Mouse (Mus musculus) intestine, embryonic 15.5 days (tissue): ENCODE data around the gene Tmed11. TPM values are rescaled to one million over a fixed set of nuclear protein-coding genes. Genes with fewer than 3 reads are reported as not detected.
"Not testable (repeated sequence)": the region's sequence is repeated elsewhere in the genome, so short reads cannot be mapped to it uniquely, and the experiment has no call there.

Experiments used
- ATAC-seq: fragments of 200-750 bp; cut with Nextera tagmentation; 2 replicates; pipeline ENCODE4 v1.8.0; 2017; ENCODE audit warnings: moderate TSS enrichment, moderate library complexity
- H3K27ac ChIP-seq: fragments of 300-500 bp; sonication (generic); 2 replicates; pipeline ENCODE4 v1.5.1; 2015; ENCODE audit warnings: mild to moderate bottlenecking, inconsistent platforms
- H3K27me3 ChIP-seq: fragments of 300-500 bp; sonication (generic); replicated peaks from 2 replicates; pipeline ENCODE4 v1.6.1; 2015; ENCODE audit warnings: inconsistent platforms
- H3K36me3 ChIP-seq: fragments of 300-500 bp; sonication (generic); 2 replicates; pipeline ENCODE4 v1.6.1; 2015; ENCODE audit warnings: inconsistent platforms
- H3K4me1 ChIP-seq: fragments of 300-500 bp; sonication (generic); replicated peaks from 2 replicates; pipeline ENCODE4 v1.6.1; 2015; ENCODE audit warnings: inconsistent platforms
- H3K4me2 ChIP-seq: fragments of 300-500 bp; sonication (generic); replicated peaks from 2 replicates; pipeline ENCODE4 v1.6.1; 2015; ENCODE audit warnings: mild to moderate bottlenecking, inconsistent platforms
- H3K4me3 ChIP-seq: fragments of 300-500 bp; sonication (generic); replicated peaks from 2 replicates; pipeline ENCODE4 v1.5.1; 2015; ENCODE audit warnings: inconsistent platforms
- H3K9ac ChIP-seq: fragments of 300-500 bp; sonication (generic); 2 replicates; pipeline ENCODE4 v1.6.1; 2015; ENCODE audit warnings: inconsistent platforms
- H3K9me3 ChIP-seq: fragments of 300-500 bp; sonication (generic); 2 replicates; pipeline ENCODE4 v1.6.1; 2016; ENCODE audit warnings: inconsistent platforms
- WGBS: fragments of 180-500 bp; shearing (Covaris S2); methylation state at CpG from one replicate; pipeline ENCODE4 v1.1.7; 2015; 5-methylcytosine and 5-hydroxymethylcytosine counted together
- polyA plus RNA-seq: library from polyadenylated mRNA; unstranded; fragments of >200 nt; fragmentation: Nextera tagmentation; extraction: Ambion mirVana; gene quantifications from 2 replicates; pipeline ENCODE4 v1.2.1, GENCODE M21; 2015

Gene Tmed11
- polyA plus RNA-seq: 0.90 and 4.5 TPM in 2 replicates

DNA sequence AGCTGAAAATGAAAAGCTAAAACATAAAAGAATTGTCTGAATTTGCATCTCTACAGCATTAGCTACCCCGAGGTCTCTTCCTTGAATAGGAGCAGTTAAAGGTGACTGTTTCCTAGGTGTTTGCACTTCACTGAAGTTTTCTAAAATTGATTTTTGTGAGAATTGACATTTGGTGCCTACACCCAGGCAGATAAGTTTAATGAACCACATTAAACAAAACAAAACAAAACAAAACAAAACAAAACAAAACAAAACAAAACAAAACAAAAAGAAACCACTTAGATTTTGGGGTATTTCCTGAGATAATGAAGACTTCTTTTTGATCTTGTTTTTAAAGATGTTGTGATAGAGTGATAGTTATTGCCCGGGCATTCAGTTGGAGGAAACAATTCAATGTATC is at the start of gene Tmed11:
Tmed11 (minus strand) TSS at position 101 of the 400 bp plus-strand sequence.
- not testable (repeated sequence) for H3K9ac ChIP-seq, H3K4me3 ChIP-seq, H3K4me2 ChIP-seq, H3K9me3 ChIP-seq, H3K27ac ChIP-seq, H3K36me3 ChIP-seq, H3K4me1 ChIP-seq, ATAC-seq, H3K27me3 ChIP-seq
- 72% methylated on average over 2 of the region's 2 CpGs for WGBS

- no peak overlapping the region for H3K27ac ChIP-seq
Measured at GRCm38 (mm10) chr5:108836156-108836555, 41.0 kb upstream of the Tmed11 start.

GRCm38 (mm10) chr5:108823276-108823675 is 28.1 kb upstream of the Tmed11 start:
- Histone ChIP-seq H3K9me3 (no peaks in the 10 kb centered on the region), H3K4me2 (no peak overlapping the region), H3K4me3 (no peak overlapping the region), H3K27me3 (no peaks in the 10 kb centered on the region), H3K36me3 (no peaks in the 10 kb centered on the region), H3K27ac (no peak overlapping the region), H3K4me1 (no peaks in the 10 kb centered on the region), H3K9ac (no peak overlapping the region)
- WGBS: 78% methylated on average over 2 of the region's 2 CpGs
- ATAC-seq: no peak

More at GRCm38 (mm10) chr5:108836156-108836555, 41.0 kb upstream of the Tmed11 start:
- Histone ChIP-seq H3K4me1 (no peaks in the 10 kb centered on the region), H3K9ac (no peak overlapping the region), H3K9me3 (no peaks in the 10 kb centered on the region), H3K4me2 (no peak overlapping the region), H3K4me3 (no peak overlapping the region), H3K36me3 (no peaks in the 10 kb centered on the region), H3K27me3 (no peaks in the 10 kb centered on the region)
- 78% methylated on average over 1 of the region's 1 CpGs for WGBS
- no peak for ATAC-seq

DNA sequence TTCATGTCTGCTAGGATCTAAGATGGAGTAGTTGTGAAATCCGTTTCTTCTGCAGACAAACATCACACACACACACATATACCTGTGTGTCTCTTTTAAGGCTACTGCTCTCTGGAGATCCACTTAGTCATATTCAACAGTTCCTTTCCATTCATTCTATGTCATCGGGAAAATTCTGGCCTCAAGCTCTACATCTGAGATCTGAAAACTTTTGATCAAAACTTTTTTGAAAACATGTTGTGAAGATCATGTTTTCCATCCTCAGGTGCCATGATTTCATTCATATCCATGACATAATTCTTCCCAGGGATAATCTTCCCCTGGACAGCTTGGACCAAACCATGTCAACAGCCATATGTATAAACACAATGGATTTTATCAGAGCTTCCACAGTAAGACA is 13.6 kb upstream of the Tmed11 start, which contains the start of gene Vmn2r8:
Vmn2r8 (minus strand) TSS at position 101 of the 400 bp plus-strand sequence.
- not testable (repeated sequence) for H3K9ac ChIP-seq, ATAC-seq, H3K4me1 ChIP-seq, H3K27ac ChIP-seq, H3K27me3 ChIP-seq, H3K36me3 ChIP-seq, H3K4me2 ChIP-seq, H3K9me3 ChIP-seq, H3K4me3 ChIP-seq
- 78% methylated on average over 2 of the region's 2 CpGs for WGBS

- Histone ChIP-seq H3K9ac (no peak overlapping the region), H3K36me3 (no peaks in the 10 kb centered on the region), H3K4me2 (no peak overlapping the region), H3K27ac (no peak overlapping the region), H3K9me3 (no peaks in the 10 kb centered on the region), H3K4me1 (no peaks in the 10 kb centered on the region), H3K4me3 (no peak overlapping the region), H3K27me3 (no peaks in the 10 kb centered on the region)
- WGBS: 42% methylated on average over 1 of the region's 1 CpGs
- ATAC-seq: no peak
Measured at GRCm38 (mm10) chr5:108803646-108804045, 8.5 kb upstream of the Tmed11 start.

DNA sequence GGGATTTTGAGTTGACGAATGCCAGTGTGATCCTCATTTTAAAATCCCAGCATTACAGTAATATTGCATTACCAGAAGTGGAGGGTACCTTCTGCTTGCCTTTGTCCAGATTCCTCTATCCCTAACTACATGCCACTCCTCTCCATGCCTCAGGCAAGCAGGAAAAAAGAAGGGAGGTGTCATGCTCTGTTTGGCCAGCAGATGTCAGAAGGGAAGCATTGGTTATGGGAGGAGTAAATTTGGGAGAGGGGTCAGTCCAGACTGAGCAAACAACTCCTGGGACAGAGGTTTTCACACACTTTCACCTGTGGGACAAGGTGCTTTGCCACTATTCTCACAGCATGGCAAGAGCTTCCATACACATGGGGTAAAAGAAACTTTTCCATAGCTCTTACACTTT is 4.8 kb downstream of the Tmed11 start:
- 53% methylated on average over 1 of the region's 1 CpGs for WGBS
- H3K9me3 ChIP-seq, H3K4me3 ChIP-seq, H3K4me2 ChIP-seq, H3K36me3 ChIP-seq, H3K9ac ChIP-seq, H3K27me3 ChIP-seq, H3K27ac ChIP-seq, H3K4me1 ChIP-seq, ATAC-seq: not testable (repeated sequence)

DNA sequence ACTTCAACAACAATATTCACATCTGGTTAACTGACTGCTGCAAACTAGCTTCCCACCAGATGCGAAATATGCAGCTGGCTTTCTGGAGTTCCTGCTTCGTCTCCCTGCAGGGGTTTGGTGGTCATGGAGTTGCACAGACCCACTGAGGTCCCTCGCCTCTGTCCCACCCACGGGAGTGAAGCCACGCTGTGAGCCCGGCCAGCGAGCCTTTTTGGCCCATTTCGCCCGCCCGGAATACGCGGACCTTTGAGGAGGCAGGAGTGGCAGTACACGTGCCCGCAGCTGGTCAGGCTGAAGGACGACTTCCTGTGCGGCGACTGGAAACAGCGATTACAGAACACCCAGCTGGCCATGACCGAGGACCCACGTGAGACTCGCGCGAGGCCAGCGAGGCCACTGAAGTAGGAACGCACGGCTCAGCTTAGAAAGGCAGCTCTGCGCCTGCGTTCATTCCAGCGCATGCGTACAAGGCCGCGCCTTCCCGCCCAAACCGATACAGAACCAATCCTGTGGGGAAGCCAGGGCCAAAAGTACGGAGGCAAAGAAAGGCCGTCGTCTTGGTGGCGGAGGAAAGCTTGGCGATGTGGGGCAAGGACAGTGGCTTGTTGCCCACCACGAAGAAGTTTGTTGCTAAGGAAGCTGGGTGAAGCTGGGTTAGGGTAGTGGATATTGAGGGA is 20.4 kb downstream of the Tmed11 start, which contains the start of gene Rnf212:
Rnf212 (minus strand) TSS at position 353 of the 677 bp plus-strand sequence.
- H3K27ac ChIP-seq: no peak within 1 kb of the TSS
- WGBS: 71% methylated on average over 40 of the region's 40 CpGs
- H3K9ac ChIP-seq: no peak within 1 kb of the TSS
- no peaks in the 10 kb centered on the region for H3K36me3 ChIP-seq
- H3K4me3 ChIP-seq: no peak within 1 kb of the TSS
- no peaks in the 10 kb centered on the region for H3K9me3 ChIP-seq
- H3K4me1 ChIP-seq: no peaks in the 10 kb centered on the region
- H3K27me3 ChIP-seq: no peaks in the 10 kb centered on the region
- ATAC-seq: no peak
- H3K4me2 ChIP-seq: no peak within 1 kb of the TSS

DNA sequence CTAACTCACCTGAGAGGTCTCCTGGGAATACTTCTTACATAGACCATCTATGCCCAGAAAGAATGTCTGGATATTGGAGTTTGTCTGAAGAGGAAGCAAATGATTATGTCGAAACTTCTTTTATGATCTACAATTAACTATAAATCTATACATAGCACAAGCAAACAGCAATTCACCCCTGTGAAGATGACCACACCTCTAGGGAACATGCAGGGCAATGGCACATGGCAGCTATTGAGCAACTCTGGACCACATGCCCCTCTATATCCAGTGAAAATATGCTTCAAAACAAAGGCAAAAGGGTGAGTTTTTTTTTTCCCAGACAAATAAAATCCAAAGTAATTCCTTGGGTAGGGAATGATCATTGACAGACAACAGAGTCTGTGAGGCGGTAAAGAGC is 35.2 kb downstream of the Tmed11 start:
- H3K9me3 ChIP-seq: no peaks in the 10 kb centered on the region
- 73% methylated on average over 2 of the region's 2 CpGs for WGBS

GRCm38 (mm10) chr5:108758396-108758795 is 36.8 kb downstream of the Tmed11 start:
- no peak overlapping the region for H3K4me3 ChIP-seq
- 49% methylated on average over 3 of the region's 3 CpGs for WGBS
- no peaks in the 10 kb centered on the region for H3K36me3 ChIP-seq
- H3K27ac ChIP-seq: no peak overlapping the region
- no peaks in the 10 kb centered on the region for H3K27me3 ChIP-seq
- H3K4me1 ChIP-seq: no peaks in the 10 kb centered on the region
- no peaks in the 10 kb centered on the region for H3K9me3 ChIP-seq
- no peak overlapping the region for H3K9ac ChIP-seq
- ATAC-seq: peak; percentile 32
- H3K4me2 ChIP-seq: no peak overlapping the region

More for the DNA sequence above, 35.2 kb downstream of the Tmed11 start:
- no peak overlapping the region for H3K4me3 ChIP-seq
- no peak overlapping the region for H3K4me2 ChIP-seq
- no peaks in the 10 kb centered on the region for H3K36me3 ChIP-seq
- peak; percentile 89 for ATAC-seq
- no peak overlapping the region for H3K27ac ChIP-seq
- H3K27me3 ChIP-seq: no peaks in the 10 kb centered on the region
- H3K9ac ChIP-seq: no peak overlapping the region
- no peaks in the 10 kb centered on the region for H3K4me1 ChIP-seq

DNA sequence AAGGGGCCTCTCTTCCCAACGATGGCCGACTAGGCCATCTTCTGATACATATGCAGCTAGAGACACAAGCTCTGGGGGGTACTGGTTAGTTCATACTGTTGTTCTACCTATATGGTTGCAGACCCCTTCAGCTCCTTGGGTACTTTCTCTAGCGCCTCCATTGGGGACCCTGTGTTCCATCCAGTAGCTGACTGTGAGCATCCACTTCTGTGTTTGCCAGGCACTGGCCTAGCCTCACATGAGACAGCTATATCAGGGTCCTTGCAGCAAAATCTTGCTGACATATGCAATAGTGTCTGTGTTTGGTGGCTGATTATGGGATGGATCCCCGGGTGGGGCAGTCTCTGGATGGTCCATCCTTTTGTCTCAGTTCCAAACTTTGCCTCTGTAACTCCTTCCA is 43.9 kb downstream of the Tmed11 start:
- not testable (repeated sequence) for H3K4me3 ChIP-seq, H3K4me2 ChIP-seq, H3K4me1 ChIP-seq, H3K36me3 ChIP-seq, H3K9me3 ChIP-seq, H3K27ac ChIP-seq, ATAC-seq, H3K9ac ChIP-seq, H3K27me3 ChIP-seq
- WGBS: 82% methylated on average over 4 of the region's 4 CpGs

DNA sequence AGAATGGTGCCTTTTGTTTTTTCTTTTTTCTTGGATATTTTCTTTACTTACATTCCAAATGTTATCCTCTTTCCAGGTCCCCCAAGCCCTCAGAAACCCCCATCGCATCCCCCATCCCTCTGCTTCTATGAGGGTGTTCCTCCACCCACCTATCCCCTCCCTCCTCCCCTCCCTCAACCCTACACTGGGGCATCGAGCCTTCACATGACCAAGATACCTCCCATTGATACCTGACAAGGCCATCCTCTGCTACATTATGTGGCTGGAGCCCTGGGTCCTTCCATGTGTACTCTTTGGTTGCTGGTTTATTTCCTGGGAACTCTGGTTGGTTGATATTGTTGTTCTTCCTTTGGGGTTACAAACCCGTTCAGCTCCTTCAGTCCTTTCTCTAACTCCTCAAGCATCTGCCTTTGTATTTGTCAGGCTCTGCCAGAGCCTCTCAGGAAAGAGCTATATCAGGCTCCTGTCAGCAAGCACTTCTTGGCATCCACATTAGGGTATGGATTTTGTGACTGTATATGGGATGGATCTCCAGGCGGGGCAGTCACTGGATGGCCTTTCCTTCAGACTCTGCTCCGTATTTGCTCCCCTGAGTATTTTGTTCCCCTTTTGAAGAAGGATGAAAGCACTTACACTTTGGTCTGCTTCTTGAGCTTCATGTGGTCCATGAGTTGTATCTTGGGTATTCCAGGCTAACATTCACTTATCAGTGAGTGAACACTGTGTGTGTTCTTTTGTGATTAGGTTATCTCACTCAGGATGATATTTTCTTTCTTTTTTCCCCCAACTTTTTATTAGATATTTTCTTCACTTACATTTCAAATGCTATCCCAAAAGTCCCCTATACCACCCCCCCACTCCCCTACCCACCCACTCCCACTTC is 44.6 kb downstream of the Tmed11 start:
- Histone ChIP-seq H3K4me2 (no peak overlapping the region), H3K27me3 (no peaks in the 10 kb centered on the region), H3K9me3 (no peaks in the 10 kb centered on the region), H3K27ac (no peak overlapping the region), H3K36me3 (no peaks in the 10 kb centered on the region), H3K9ac (no peak overlapping the region), H3K4me3 (no peak overlapping the region), H3K4me1 (no peaks in the 10 kb centered on the region)
- WGBS: 78% methylated on average over 5 of the region's 5 CpGs
- no peak for ATAC-seq

- H3K4me1 ChIP-seq: no peaks in the 10 kb centered on the region
Measured at GRCm38 (mm10) chr5:108744629-108745028, 50.5 kb downstream of the Tmed11 start.

More at GRCm38 (mm10) chr5:108744629-108745028, 50.5 kb downstream of the Tmed11 start:
- Histone ChIP-seq H3K4me2 (no peak overlapping the region), H3K27me3 (no peaks in the 10 kb centered on the region), H3K27ac (no peak overlapping the region), H3K9ac (no peak overlapping the region), H3K9me3 (no peaks in the 10 kb centered on the region), H3K4me3 (no peak overlapping the region), H3K36me3 (no peaks in the 10 kb centered on the region)
- WGBS: 76% methylated on average over 3 of the region's 3 CpGs
- peak; percentile 84 for ATAC-seq
